Mouse (Mus musculus) C2C12 (cell line): ENCODE results near the gene Gm13694. TPM values are rescaled to one million over a fixed set of nuclear protein-coding genes. Genes with fewer than 3 reads are reported as not detected.
"Not testable (repeated sequence)": the region's sequence is repeated elsewhere in the genome, so short reads cannot be mapped to it uniquely, and the experiment has no call there.

ENCODE experiments used
- H3K27me3 ChIP-seq: one replicate; pipeline ENCODE4 v1.6.1; 2011; ENCODE audit not compliant: control insufficient read depth, insufficient read depth, insufficient read length
- H3K36me3 ChIP-seq: one replicate; pipeline ENCODE4 v1.6.1; 2011; ENCODE audit not compliant: control insufficient read depth, insufficient read depth
- H3K4me3 ChIP-seq: one replicate; pipeline ENCODE4 v1.5.1; 2011; ENCODE audit warnings: mild to moderate bottlenecking, control low read depth; ENCODE audit not compliant: poor library complexity, insufficient read depth, severe bottlenecking
- H3K79me2 ChIP-seq: one replicate; pipeline ENCODE4 v1.6.1; 2011; ENCODE audit not compliant: control insufficient read depth, insufficient read depth
- H3K79me3 ChIP-seq: one replicate; pipeline ENCODE4 v1.6.1; 2011; ENCODE audit warnings: low read depth, control low read depth
- H3ac ChIP-seq: one replicate; pipeline ENCODE3; 2011; ENCODE audit warnings: low read depth; ENCODE audit not compliant: control insufficient read depth, insufficient read length
- CEBPB ChIP-seq: IDR thresholded peaks from one replicate; pipeline ENCODE4 v1.6.1; 2011; ENCODE audit warnings: low read depth, mild to moderate bottlenecking, control low read depth, moderate library complexity
- CTCF ChIP-seq: IDR thresholded peaks from one replicate; pipeline ENCODE4 v1.5.1; 2011; ENCODE audit not compliant: control insufficient read depth, insufficient read depth, insufficient read length
- FOSL1 ChIP-seq: IDR thresholded peaks from one replicate; pipeline ENCODE4 v1.8.0; 2011; ENCODE audit warnings: mild to moderate bottlenecking, low read length; ENCODE audit not compliant: poor library complexity, insufficient read depth, severe bottlenecking
- MAX ChIP-seq: IDR thresholded peaks from one replicate; pipeline ENCODE4 v1.6.1; 2011; ENCODE audit warnings: mild to moderate bottlenecking, control low read depth
- MYOD1 ChIP-seq: IDR thresholded peaks from one replicate; pipeline ENCODE4 v1.6.1; 2011; ENCODE audit warnings: low read depth; ENCODE audit not compliant: control insufficient read depth, insufficient read length
- MYOG ChIP-seq: IDR thresholded peaks from one replicate; pipeline ENCODE4 v1.6.1; 2011; ENCODE audit not compliant: control insufficient read depth, insufficient read length; ENCODE audit errors: extremely low read depth
- USF1 ChIP-seq: IDR thresholded peaks from one replicate; pipeline ENCODE4 v1.6.1; 2011; ENCODE audit warnings: low read depth, mild to moderate bottlenecking, control low read depth, moderate library complexity
- polyA plus RNA-seq: library from polyadenylated mRNA; unstranded; fragments of >200 nt; fragmentation: generic; extraction: Trizol; gene quantifications from one replicate; pipeline ENCODE4 v1.2.1, GENCODE M21; 2012; ENCODE audit warnings: missing spikeins

Gm13694 gene
- polyA plus RNA-seq, 1 experiment: not detected

DNA sequence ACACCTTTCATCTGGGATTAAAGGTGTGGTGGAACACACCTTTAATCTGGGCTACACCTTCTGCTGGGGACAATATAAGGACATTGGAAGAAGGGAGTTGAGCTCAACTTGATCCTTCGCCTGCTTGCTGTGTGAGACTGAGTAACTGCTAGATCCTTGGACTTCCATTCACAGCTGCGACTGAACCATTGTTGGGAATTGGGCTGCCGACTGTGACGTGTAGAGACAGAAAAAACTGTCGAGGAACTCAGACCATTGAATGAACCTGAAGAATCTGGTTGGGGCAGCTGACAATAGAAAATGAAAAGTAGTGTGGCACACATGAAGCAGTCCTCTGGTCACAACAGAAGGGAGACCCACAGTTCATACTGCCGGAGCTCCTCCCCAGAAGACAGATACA is 11.5 kb downstream of the Gm13694 start, which contains the start of gene Gm13691:
Gm13691 (plus strand) TSS at position 301 of the 400 bp plus-strand sequence.
- H3K79me3 ChIP-seq, H3ac ChIP-seq, H3K36me3 ChIP-seq, H3K27me3 ChIP-seq, H3K79me2 ChIP-seq, H3K4me3 ChIP-seq: not testable (repeated sequence)

DNA sequence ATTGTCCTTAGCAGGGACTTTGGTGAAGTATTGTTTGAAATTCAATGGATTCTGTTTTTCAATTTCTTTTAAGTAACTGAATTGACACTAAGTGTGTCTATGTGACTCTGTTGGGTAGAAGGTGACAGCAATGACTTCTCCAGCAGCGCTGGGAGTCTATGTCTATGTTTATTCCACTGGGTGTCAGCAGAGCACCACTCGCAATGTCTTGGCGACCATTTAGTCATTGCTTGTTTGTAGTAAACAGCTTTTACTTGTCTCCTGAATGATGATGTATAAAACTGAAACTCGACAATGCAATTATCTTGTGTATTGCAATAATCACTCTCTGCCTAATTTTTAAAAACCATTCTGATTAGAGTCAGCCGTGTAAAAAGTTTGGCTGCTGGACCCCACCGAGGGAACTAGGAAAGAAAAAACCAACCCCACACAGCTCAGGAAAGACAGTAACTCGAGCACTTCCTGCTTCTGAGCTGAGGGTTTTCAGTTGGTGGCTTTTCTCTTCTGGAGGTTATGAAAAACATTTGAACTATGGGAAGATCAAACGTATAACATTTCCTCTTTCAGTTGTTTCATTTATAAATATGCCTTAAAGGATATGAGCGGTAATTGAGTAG is 15.0 kb downstream of the Gm13694 start:
- H3ac ChIP-seq, H3K79me2 ChIP-seq: not testable (repeated sequence)

DNA sequence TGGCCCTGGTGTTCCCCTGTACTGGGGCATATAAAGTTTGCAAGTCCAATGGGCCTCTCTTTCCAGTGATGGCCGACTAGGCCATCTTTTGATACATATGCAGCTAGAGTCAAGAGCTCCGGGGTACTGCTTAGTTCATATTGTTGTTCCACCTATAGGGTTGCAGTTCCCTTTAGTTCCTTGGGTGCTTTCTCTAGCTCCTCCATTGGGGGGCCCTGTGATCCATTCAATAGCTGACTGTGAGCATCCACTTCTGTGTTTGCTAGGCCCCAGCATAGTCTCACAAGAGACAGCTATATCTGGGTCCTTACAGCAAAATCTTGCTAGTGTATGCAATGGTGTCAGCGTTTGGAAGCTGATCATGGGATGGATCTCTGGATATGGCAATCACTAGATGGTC is 15.8 kb downstream of the Gm13694 start:
- H3K79me3 ChIP-seq, H3ac ChIP-seq, H3K4me3 ChIP-seq, H3K79me2 ChIP-seq, H3K36me3 ChIP-seq, H3K27me3 ChIP-seq: not testable (repeated sequence)

More for the DNA sequence above, 15.0 kb downstream of the Gm13694 start:
- H3K79me3 ChIP-seq, H3K27me3 ChIP-seq, H3K4me3 ChIP-seq, H3K36me3 ChIP-seq: not testable (repeated sequence)

DNA sequence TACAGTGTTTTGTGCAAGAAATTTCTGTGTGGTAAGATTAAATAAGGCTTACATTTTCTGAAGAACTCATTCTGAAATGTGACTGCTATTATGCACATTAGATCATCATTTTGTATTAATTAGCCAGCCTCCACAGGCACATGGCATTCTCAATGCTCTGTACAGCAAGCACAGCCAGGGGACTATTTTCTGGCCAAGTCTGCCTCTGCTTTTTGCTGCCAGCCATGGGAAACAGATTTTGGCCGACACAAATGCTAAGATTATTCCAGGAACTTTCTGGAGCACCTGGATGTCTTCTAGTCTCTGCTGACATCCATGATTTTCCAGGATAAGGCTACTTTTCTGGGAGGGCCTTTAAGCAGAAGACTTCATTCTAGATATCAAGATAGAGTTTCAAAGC is 30.2 kb downstream of the Gm13694 start:
- Histone ChIP-seq H3K4me3 (no peak overlapping the region), H3K79me3 (no peaks in the 10 kb centered on the region), H3K27me3 (no peaks in the 10 kb centered on the region), H3ac (no peak overlapping the region), H3K79me2 (no peaks in the 10 kb centered on the region), H3K36me3 (no peaks in the 10 kb centered on the region)
- no peak for TF ChIP-seq MYOD1
- no peak for TF ChIP-seq CEBPB
- TF ChIP-seq CTCF: no peak
- TF ChIP-seq FOSL1: no peak
- no peak for TF ChIP-seq USF1
- TF ChIP-seq MYOG: no peak
- TF ChIP-seq MAX: no peak

DNA sequence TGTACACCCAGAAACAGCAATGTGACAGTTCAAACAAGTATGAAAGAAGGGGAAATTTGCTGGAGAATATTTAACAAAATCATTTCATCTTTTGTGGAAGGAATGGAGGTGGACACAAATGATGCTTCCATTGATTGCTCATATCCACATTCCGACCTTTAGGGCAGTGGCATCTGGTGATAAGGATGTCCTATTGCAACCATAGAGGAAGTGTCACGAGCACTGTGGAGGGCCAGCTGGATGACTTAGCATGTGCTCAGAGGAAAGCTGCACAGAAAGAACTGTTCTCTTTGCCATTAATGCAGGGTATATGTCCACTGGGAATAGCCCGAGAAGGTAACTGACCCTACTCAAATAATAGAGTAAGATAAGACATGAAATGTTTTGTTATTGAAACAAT is 31.1 kb downstream of the Gm13694 start:
- no peaks in the 10 kb centered on the region for H3K36me3 ChIP-seq
- TF ChIP-seq MAX (no peak), MYOD1 (no peak), CTCF (no peak), MYOG (no peak)
- no peak overlapping the region for H3ac ChIP-seq
- no peaks in the 10 kb centered on the region for H3K79me3 ChIP-seq
- H3K79me2 ChIP-seq: no peaks in the 10 kb centered on the region
- H3K4me3 ChIP-seq: no peak overlapping the region
- H3K27me3 ChIP-seq: no peaks in the 10 kb centered on the region

DNA sequence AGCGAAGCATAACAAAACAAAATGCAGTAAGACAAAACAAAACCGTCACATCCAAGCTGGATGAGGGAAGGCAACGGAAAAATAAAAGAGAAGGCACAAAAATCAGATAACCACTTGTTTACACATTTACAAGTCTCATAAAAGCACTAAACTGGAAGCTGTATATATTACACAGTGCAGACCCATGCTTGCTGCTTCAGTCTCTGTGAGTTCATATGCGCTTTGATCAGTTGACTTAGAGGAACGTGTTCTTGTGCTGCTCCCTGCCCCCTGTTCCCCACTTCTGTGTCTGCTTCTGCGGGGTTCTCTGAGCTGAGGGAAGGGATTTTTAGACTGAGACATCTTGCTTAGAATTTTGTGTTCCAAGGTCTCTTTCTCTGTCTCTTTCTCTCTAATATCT is 35.8 kb downstream of the Gm13694 start:
- H3K79me3 ChIP-seq: no peaks in the 10 kb centered on the region
- H3ac ChIP-seq: no peak overlapping the region
- H3K4me3 ChIP-seq: no peak overlapping the region
- TF ChIP-seq FOSL1 (no peak), CTCF (no peak)
- H3K36me3 ChIP-seq: no peaks in the 10 kb centered on the region
- H3K79me2 ChIP-seq: no peaks in the 10 kb centered on the region
- H3K27me3 ChIP-seq: no peaks in the 10 kb centered on the region

DNA sequence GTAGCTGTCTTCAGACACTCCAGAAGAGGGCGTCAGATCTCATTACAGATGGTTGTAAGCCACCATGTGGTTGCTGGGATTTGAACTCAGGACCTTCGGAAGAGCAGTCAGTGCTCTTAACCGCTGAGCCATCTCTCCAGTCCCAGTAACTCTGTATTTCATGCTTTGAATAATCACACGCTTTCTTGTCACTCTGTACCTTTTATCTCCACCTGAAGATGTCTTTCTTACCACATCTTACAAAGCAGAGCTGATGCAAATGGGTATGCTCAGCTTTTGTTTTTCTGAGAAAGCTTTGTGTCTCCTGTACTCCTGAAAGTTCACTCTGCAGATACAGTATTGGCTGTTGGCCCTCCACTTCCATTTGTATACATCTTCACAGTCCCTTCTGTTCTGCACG is 37.6 kb downstream of the Gm13694 start:
- H3K79me3 ChIP-seq, H3K27me3 ChIP-seq, H3K4me3 ChIP-seq, H3K79me2 ChIP-seq, H3K36me3 ChIP-seq, H3ac ChIP-seq: not testable (repeated sequence)
